Mouse (Mus musculus): ENCODE data around the gene Pts. TPM values are rescaled to one million over a fixed set of nuclear protein-coding genes. Genes with fewer than 3 reads are reported as not detected.

Gene Pts
- polyA plus RNA-seq, 1 experiment, result 34.3 TPM

- Histone ChIP-seq H3K9me3 (replicated peaks; ENCODE audit: control insufficient read depth, insufficient read depth, low read length, poor library complexity, severe bottlenecking) (no peaks in the 10 kb centered on the region), H3K36me3 (ENCODE audit: control insufficient read depth, insufficient read depth, low read length, poor library complexity, severe bottlenecking) (no peaks in the 10 kb centered on the region; the same call in 1 of the 2 replicates), H3K9ac (ENCODE audit: low read depth, poor library complexity, severe bottlenecking) (no peak overlapping the region), H3K4me3 (ENCODE audit: low read depth, low read length) (no peak overlapping the region), H3K27ac (ENCODE audit: insufficient read depth, low read length) (no peak overlapping the region), H3K27me3 (ENCODE audit: control insufficient read depth, insufficient read depth, low read length, poor library complexity, severe bottlenecking) (no peaks in the 10 kb centered on the region), H3K4me1 (ENCODE audit: control insufficient read depth, insufficient read depth, low read length) (no peaks in the 10 kb centered on the region)
- TF ChIP-seq CTCF (IDR thresholded peaks at IDR 0.05; ENCODE audit: low read depth, low read length), result no peak
- no peak for TF ChIP-seq POLR2A (IDR thresholded peaks at IDR 0.05; ENCODE audit: insufficient read depth, low read length)
- no peak for TF ChIP-seq EP300 (IDR thresholded peaks at IDR 0.05; ENCODE audit: insufficient read depth, low read depth, low read length)
These were observed 2.9 kb downstream of the Pts start for GRCm38 (mm10) chr9:50525585-50525984.

GRCm38 (mm10) chr9:50524936-50525335 lies 3.6 kb downstream of the Pts start:
- Histone ChIP-seq H3K27ac (ENCODE audit: insufficient read depth, low read length) (no peak overlapping the region), H3K36me3 (ENCODE audit: control insufficient read depth, insufficient read depth, low read length, poor library complexity, severe bottlenecking) (no peaks in the 10 kb centered on the region; the same call in 1 of the 2 replicates), H3K4me3 (ENCODE audit: low read depth, low read length) (no peak overlapping the region), H3K4me1 (ENCODE audit: control insufficient read depth, insufficient read depth, low read length) (no peaks in the 10 kb centered on the region), H3K27me3 (ENCODE audit: control insufficient read depth, insufficient read depth, low read length, poor library complexity, severe bottlenecking) (no peaks in the 10 kb centered on the region), H3K9ac (ENCODE audit: low read depth, poor library complexity, severe bottlenecking) (no peak overlapping the region), H3K9me3 (replicated peaks; ENCODE audit: control insufficient read depth, insufficient read depth, low read length, poor library complexity, severe bottlenecking) (no peaks in the 10 kb centered on the region)
- TF ChIP-seq POLR2A (IDR thresholded peaks at IDR 0.05; ENCODE audit: insufficient read depth, low read length) (no peak), EP300 (IDR thresholded peaks at IDR 0.05; ENCODE audit: insufficient read depth, low read depth, low read length) (no peak), CTCF (IDR thresholded peaks at IDR 0.05; ENCODE audit: low read depth, low read length) (no peak)

GRCm38 (mm10) chr9:50522574-50522973 lies 6.0 kb downstream of the Pts start:
- no peaks in the 10 kb centered on the region for H3K4me1 ChIP-seq (ENCODE audit: control insufficient read depth, insufficient read depth, low read length)
- H3K9me3 ChIP-seq (replicated peaks; ENCODE audit: control insufficient read depth, insufficient read depth, low read length, poor library complexity, severe bottlenecking), result no peaks in the 10 kb centered on the region
- TF ChIP-seq EP300 (IDR thresholded peaks at IDR 0.05; ENCODE audit: insufficient read depth, low read depth, low read length), result no peak
- no peak for TF ChIP-seq CTCF (IDR thresholded peaks at IDR 0.05; ENCODE audit: low read depth, low read length)
- no peak for TF ChIP-seq POLR2A (IDR thresholded peaks at IDR 0.05; ENCODE audit: insufficient read depth, low read length)
- no peak overlapping the region for H3K4me3 ChIP-seq (ENCODE audit: low read depth, low read length)
- H3K36me3 ChIP-seq (ENCODE audit: control insufficient read depth, insufficient read depth, low read length, poor library complexity, severe bottlenecking), result no peaks in the 10 kb centered on the region; the same call in 1 of the 2 replicates
- H3K9ac ChIP-seq (ENCODE audit: low read depth, poor library complexity, severe bottlenecking), result no peak overlapping the region
- H3K27ac ChIP-seq (ENCODE audit: insufficient read depth, low read length), result no peak overlapping the region
- H3K27me3 ChIP-seq (ENCODE audit: control insufficient read depth, insufficient read depth, low read length, poor library complexity, severe bottlenecking), result no peaks in the 10 kb centered on the region

GRCm38 (mm10) chr9:50521562-50521961 lies 7.0 kb downstream of the Pts start:
- H3K4me3 ChIP-seq (ENCODE audit: low read depth, low read length), result no peak overlapping the region
- no peaks in the 10 kb centered on the region for H3K27me3 ChIP-seq (ENCODE audit: control insufficient read depth, insufficient read depth, low read length, poor library complexity, severe bottlenecking)
- H3K27ac ChIP-seq (ENCODE audit: insufficient read depth, low read length), result no peak overlapping the region
- H3K9me3 ChIP-seq (replicated peaks; ENCODE audit: control insufficient read depth, insufficient read depth, low read length, poor library complexity, severe bottlenecking), result no peaks in the 10 kb centered on the region
- H3K4me1 ChIP-seq (ENCODE audit: control insufficient read depth, insufficient read depth, low read length), result no peaks in the 10 kb centered on the region
- TF ChIP-seq POLR2A (IDR thresholded peaks at IDR 0.05; ENCODE audit: insufficient read depth, low read length) (no peak), CTCF (IDR thresholded peaks at IDR 0.05; ENCODE audit: low read depth, low read length) (no peak)
- no peak overlapping the region for H3K9ac ChIP-seq (ENCODE audit: low read depth, poor library complexity, severe bottlenecking)
- H3K36me3 ChIP-seq (ENCODE audit: control insufficient read depth, insufficient read depth, low read length, poor library complexity, severe bottlenecking), result no peaks in the 10 kb centered on the region; the same call in 1 of the 2 replicates

- Histone ChIP-seq H3K9ac (ENCODE audit: low read depth, poor library complexity, severe bottlenecking) (no peak overlapping the region), H3K27me3 (ENCODE audit: control insufficient read depth, insufficient read depth, low read length, poor library complexity, severe bottlenecking) (no peaks in the 10 kb centered on the region), H3K27ac (ENCODE audit: insufficient read depth, low read length) (no peak overlapping the region), H3K36me3 (ENCODE audit: control insufficient read depth, insufficient read depth, low read length, poor library complexity, severe bottlenecking) (no peaks in the 10 kb centered on the region; the same call in 1 of the 2 replicates), H3K4me3 (ENCODE audit: low read depth, low read length) (no peak overlapping the region), H3K4me1 (ENCODE audit: control insufficient read depth, insufficient read depth, low read length) (no peaks in the 10 kb centered on the region), H3K9me3 (replicated peaks; ENCODE audit: control insufficient read depth, insufficient read depth, low read length, poor library complexity, severe bottlenecking) (no peaks in the 10 kb centered on the region)
- TF ChIP-seq EP300 (IDR thresholded peaks at IDR 0.05; ENCODE audit: insufficient read depth, low read depth, low read length) (no peak), POLR2A (IDR thresholded peaks at IDR 0.05; ENCODE audit: insufficient read depth, low read length) (no peak), CTCF (IDR thresholded peaks at IDR 0.05; ENCODE audit: low read depth, low read length) (no peak)
These were observed 7.8 kb downstream of the Pts start for GRCm38 (mm10) chr9:50520748-50521147.

- Histone ChIP-seq H3K9ac (ENCODE audit: low read depth, poor library complexity, severe bottlenecking) (no peak overlapping the region), H3K9me3 (replicated peaks; ENCODE audit: control insufficient read depth, insufficient read depth, low read length, poor library complexity, severe bottlenecking) (no peaks in the 10 kb centered on the region), H3K27me3 (ENCODE audit: control insufficient read depth, insufficient read depth, low read length, poor library complexity, severe bottlenecking) (no peaks in the 10 kb centered on the region), H3K36me3 (ENCODE audit: control insufficient read depth, insufficient read depth, low read length, poor library complexity, severe bottlenecking) (no peaks in the 10 kb centered on the region; the same call in 1 of the 2 replicates), H3K4me1 (ENCODE audit: control insufficient read depth, insufficient read depth, low read length) (no peaks in the 10 kb centered on the region), H3K4me3 (ENCODE audit: low read depth, low read length) (no peak overlapping the region), H3K27ac (ENCODE audit: insufficient read depth, low read length) (no peak overlapping the region)
- no peak for TF ChIP-seq POLR2A (IDR thresholded peaks at IDR 0.05; ENCODE audit: insufficient read depth, low read length)
- peak; percentile 81 for TF ChIP-seq CTCF (IDR thresholded peaks at IDR 0.05; ENCODE audit: low read depth, low read length)
- TF ChIP-seq EP300 (IDR thresholded peaks at IDR 0.05; ENCODE audit: insufficient read depth, low read depth, low read length), result no peak
These were observed 9.7 kb downstream of the Pts start for GRCm38 (mm10) chr9:50518781-50519180.
